In the genomic region with DNA sequence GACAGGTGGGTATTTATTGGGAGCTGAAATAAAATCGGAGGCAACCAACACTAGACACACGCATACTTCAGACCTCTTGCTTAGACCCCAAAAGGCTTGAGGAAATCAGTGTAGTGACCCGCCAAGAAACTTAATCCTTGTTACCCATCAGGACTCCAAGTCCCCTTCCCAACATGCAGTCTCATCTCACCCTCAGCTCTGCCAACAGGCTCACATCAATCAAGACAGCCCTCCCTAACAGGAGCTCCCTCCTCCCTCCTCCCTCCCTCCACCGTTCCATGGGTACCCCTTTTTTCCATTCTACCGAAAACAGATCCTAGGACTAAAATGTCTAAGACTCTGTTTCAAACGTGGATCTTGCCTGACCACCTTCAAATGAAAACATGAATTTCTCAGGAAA, we compare ENCODE assay signal across 12 mouse cellular contexts.
DNase-seq lines count a peak whose midpoint lies in the region; ATAC-seq lines count a peak whose summit lies in the region.
"Had no signal": no experiment of that assay in that cellular context is flagged by ENCODE, and none has a peak within 500 bp of the region (broad histone marks: within the 10 kb centered on the region; RNA-seq: fewer than 3 reads in every experiment).

No protein-coding gene starts in this region.

- DNase-seq in heart, postnatal 4 days, result no peak
- no peak for DNase-seq in neural tube, embryonic 11.5 days (ENCODE audit: low spot score)
- DNase-seq in neural tube, embryonic 10.5 days (ENCODE audit: extremely low spot score, low spot score), result no peak
- DNase-seq in limb, embryonic 10.5 days (ENCODE audit: low spot score), result no peak
- no peak for DNase-seq in thymus, postnatal 4 days
- DNase-seq in T-cell, adult 2 months (ENCODE audit: low spot score), result no peak
- no peak for DNase-seq in urinary bladder, postnatal 36 days (ENCODE audit: low spot score in 2 of 2)
- DNase-seq: cerebellum, adult 2 months; right cerebral cortex, adult 18-20 months; thymus, adult 2 months had no signal

- peak overlapping the region; percentile 89 for H3K9ac ChIP-seq in heart, embryonic 13.5 days
- H3K9ac ChIP-seq in neural tube, embryonic 11.5 days (ENCODE audit: low read length), result no peak overlapping the region

- H3K36me3 ChIP-seq in heart, embryonic 13.5 days, result no peaks in the 10 kb centered on the region
- no peaks in the 10 kb centered on the region for H3K36me3 ChIP-seq in neural tube, embryonic 11.5 days (ENCODE audit: control insufficient read depth, insufficient read depth, low read length)
- H3K36me3 ChIP-seq in limb, embryonic 10.5 days, result no peaks in the 10 kb centered on the region

- H3K4me3 ChIP-seq in heart, embryonic 13.5 days, result peak overlapping the region; percentile 73
- H3K4me3 ChIP-seq in neural tube, embryonic 11.5 days (ENCODE audit: low read depth, low read length), result no peak overlapping the region; the same call in 1 of the 2 replicates
- H3K4me3 ChIP-seq in limb, embryonic 10.5 days, result peak overlapping the region; percentile 61

- ATAC-seq in heart, embryonic 13.5 days (ENCODE audit: extremely low read depth, insufficient number of reproducible peaks, low FRiP score, low TSS enrichment), result no peak
- no peak for ATAC-seq in neural tube, embryonic 11.5 days (ENCODE audit: insufficient read depth, low FRiP score, low TSS enrichment)
- ATAC-seq: inflammation-experienced regulatory T-cells, adult 6 months had no signal

- H3K9me3 ChIP-seq in heart, embryonic 13.5 days, result no peaks in the 10 kb centered on the region
- H3K9me3 ChIP-seq in neural tube, embryonic 11.5 days (ENCODE audit: control insufficient read depth, low read length), result no peaks in the 10 kb centered on the region
- no peaks in the 10 kb centered on the region for H3K9me3 ChIP-seq in limb, embryonic 10.5 days (replicated peaks)

- WGBS in heart, embryonic 13.5 days, result 21% methylated on average over 6 of the region's 6 CpGs
- WGBS in neural tube, embryonic 11.5 days, result 18% methylated on average over 6 of the region's 6 CpGs
- WGBS in limb, embryonic 10.5 days, result 10% methylated on average over 6 of the region's 6 CpGs

- H3K27ac ChIP-seq in heart, embryonic 13.5 days (replicated peaks), result peak overlapping the region; percentile 98
- H3K27ac ChIP-seq in neural tube, embryonic 11.5 days (ENCODE audit: low read depth, low read length), result no peak overlapping the region
- H3K27ac ChIP-seq in limb, embryonic 10.5 days, result no peak overlapping the region

- H3K27me3 ChIP-seq in heart, embryonic 13.5 days (replicated peaks), result peaks cover 18% of the 10 kb centered on the region
- peaks cover 3% of the 10 kb centered on the region; the same call in 1 of the 2 replicates for H3K27me3 ChIP-seq in neural tube, embryonic 11.5 days (ENCODE audit: control insufficient read depth, insufficient read depth, low read length)
- H3K27me3 ChIP-seq in limb, embryonic 10.5 days (ENCODE audit: low read depth, poor library complexity, severe bottlenecking), result peaks cover 40% of the 10 kb centered on the region

- H3K4me2 ChIP-seq in heart, embryonic 13.5 days, result peak overlapping the region; percentile 86
- peak overlapping the region; percentile 92 for H3K4me2 ChIP-seq in neural tube, embryonic 11.5 days (ENCODE audit: low read depth)

- peaks cover 61% of the 10 kb centered on the region for H3K4me1 ChIP-seq in heart, embryonic 13.5 days
- H3K4me1 ChIP-seq in neural tube, embryonic 11.5 days (ENCODE audit: control insufficient read depth, insufficient read depth, low read length), result peaks cover 5% of the 10 kb centered on the region
- peaks cover 26% of the 10 kb centered on the region for H3K4me1 ChIP-seq in limb, embryonic 10.5 days
